Mouse (Mus musculus): ENCODE data around the gene Bad. TPM values are rescaled to one million over a fixed set of nuclear protein-coding genes. Genes with fewer than 3 reads are reported as not detected.

Bad gene
- total and polyA plus RNA-seq, 2 experiments: 26.2 to 40.3 TPM

DNA sequence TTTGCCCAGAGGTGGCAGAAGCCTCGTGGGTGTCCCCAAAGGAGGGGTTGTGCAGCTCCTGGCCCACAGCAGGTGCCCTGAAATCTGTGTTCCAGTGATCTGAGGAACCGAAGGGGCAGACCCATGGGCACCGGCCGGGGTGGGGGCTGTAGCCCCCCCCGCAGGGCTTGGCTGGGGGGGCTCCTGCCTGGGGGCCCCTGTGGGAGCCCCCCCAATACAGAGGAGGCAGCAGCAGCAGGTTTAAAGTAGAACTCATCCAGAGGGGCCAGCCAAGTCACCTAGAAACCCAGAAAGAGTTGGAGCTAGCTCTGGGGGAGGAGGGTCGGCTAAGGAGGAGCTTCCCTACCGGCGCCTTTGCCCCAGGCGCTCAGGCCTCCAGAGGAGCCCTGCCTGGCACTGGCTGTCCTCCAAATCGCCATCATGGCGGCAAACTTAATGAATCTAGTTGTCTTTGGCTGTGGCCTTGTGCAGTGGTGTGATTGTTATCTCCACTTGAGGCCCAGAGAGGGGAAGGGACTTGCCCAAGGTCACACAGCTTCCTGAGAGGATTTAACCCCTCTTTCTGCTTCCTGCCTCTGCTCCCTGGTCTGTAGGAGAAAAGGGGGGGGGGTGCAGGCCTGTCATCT is 28.9 kb downstream of the Bad start:
- Histone ChIP-seq H3K27ac (replicated peaks; ENCODE audit: insufficient read depth, low read depth, low read length) (no peak overlapping the region), H3K27me3 (ENCODE audit: control insufficient read depth, insufficient read depth, low read length) (no peaks in the 10 kb centered on the region), H3K9ac (ENCODE audit: low read depth, low read length) (no peak overlapping the region), H3K79me2 (ENCODE audit: control insufficient read depth, insufficient read depth, low read length) (peaks cover 4% of the 10 kb centered on the region; the same call in 1 of the 2 replicates), H3K4me1 (ENCODE audit: control insufficient read depth, insufficient read depth, low read length) (peaks cover 7% of the 10 kb centered on the region), H3K4me3 (ENCODE audit: insufficient read depth, low read depth, low read length) (no peak overlapping the region), H3K36me3 (ENCODE audit: control insufficient read depth, insufficient read depth, low read length) (no peaks in the 10 kb centered on the region)
- TF ChIP-seq POLR2A (IDR thresholded peaks at IDR 0.05; ENCODE audit: extremely low read depth, insufficient read depth, low read length) (no peak), CTCF (IDR thresholded peaks at IDR 0.05; ENCODE audit: low read depth, low read length) (no peak)
- DNase-seq (ENCODE audit: extremely low read depth, low read depth, low spot score): no peak
- WGBS: 46% methylated on average over 11 of the region's 11 CpGs

DNA sequence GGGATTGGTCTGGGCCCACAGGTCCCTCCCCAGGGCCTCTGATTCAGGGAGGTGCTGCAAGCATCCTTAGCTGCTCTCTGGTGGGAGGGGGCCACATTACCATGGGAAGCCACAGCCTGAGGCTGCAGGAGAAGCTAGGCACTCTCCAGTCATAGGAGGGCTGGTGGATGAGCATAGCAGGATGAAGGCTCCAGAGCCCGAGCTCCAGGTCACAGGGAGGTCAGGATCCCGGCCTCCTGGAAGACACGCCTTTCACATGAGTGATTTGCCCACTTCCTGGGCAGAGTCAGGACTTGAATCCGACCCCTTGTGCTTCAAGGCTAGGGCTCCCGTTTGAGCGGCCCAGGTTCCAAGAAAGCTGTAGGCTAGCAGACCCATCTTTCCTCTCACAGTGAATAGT is 30.0 kb downstream of the Bad start:
- WGBS: 74% methylated on average over 6 of the region's 6 CpGs
- no peak for DNase-seq (ENCODE audit: extremely low read depth, low read depth, low spot score)
- Histone ChIP-seq H3K79me2 (ENCODE audit: control insufficient read depth, insufficient read depth, low read length) (peaks cover 8% of the 10 kb centered on the region; the same call in 1 of the 2 replicates), H3K4me1 (ENCODE audit: control insufficient read depth, insufficient read depth, low read length) (peaks cover 12% of the 10 kb centered on the region), H3K9ac (ENCODE audit: low read depth, low read length) (no peak overlapping the region), H3K27me3 (ENCODE audit: control insufficient read depth, insufficient read depth, low read length) (no peaks in the 10 kb centered on the region), H3K36me3 (ENCODE audit: control insufficient read depth, insufficient read depth, low read length) (no peaks in the 10 kb centered on the region), H3K4me3 (ENCODE audit: insufficient read depth, low read depth, low read length) (no peak overlapping the region), H3K27ac (replicated peaks; ENCODE audit: insufficient read depth, low read depth, low read length) (no peak overlapping the region)
- no peak for TF ChIP-seq POLR2A (IDR thresholded peaks at IDR 0.05; ENCODE audit: extremely low read depth, insufficient read depth, low read length)
- no peak for TF ChIP-seq CTCF (IDR thresholded peaks at IDR 0.05; ENCODE audit: low read depth, low read length)

DNA sequence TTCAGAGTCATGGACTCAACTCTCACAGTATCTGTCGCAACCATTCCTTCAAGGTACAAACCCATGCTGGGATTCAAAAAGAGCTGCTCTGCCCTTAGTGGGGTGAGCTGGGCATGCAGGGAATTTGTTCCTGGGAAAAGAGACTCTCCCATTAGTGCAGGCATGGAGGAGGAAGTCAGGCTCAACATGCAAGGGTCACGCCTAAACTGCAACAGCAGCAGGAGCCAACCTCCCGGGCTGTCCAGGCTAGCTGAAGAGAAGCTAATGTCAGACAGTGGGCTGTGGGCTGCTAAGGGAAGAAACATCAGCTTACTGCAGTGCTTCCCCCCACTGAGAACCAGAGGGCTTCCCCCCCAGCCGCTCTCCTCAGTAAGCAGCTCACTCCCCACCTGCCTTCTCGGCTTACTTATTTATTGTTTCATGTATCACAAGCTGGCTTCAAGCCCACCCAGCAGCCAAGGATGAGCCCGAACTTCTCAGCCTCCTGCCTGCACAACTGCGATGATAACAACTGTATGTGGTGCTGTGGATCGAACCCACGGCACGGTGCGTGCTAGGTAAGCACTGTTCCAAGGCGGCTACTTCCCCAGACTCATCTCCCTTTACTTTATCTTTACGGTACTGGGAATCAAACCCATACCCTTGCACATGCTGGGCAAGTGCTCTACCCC is 30.7 kb downstream of the Bad start:
- no peak overlapping the region for H3K27ac ChIP-seq (replicated peaks; ENCODE audit: insufficient read depth, low read depth, low read length)
- H3K9ac ChIP-seq (ENCODE audit: low read depth, low read length): no peak overlapping the region
- TF ChIP-seq POLR2A (IDR thresholded peaks at IDR 0.05; ENCODE audit: extremely low read depth, insufficient read depth, low read length): no peak
- no peak for TF ChIP-seq CTCF (IDR thresholded peaks at IDR 0.05; ENCODE audit: low read depth, low read length)
- peaks cover 8% of the 10 kb centered on the region; the same call in 1 of the 2 replicates for H3K79me2 ChIP-seq (ENCODE audit: control insufficient read depth, insufficient read depth, low read length)
- DNase-seq (ENCODE audit: extremely low read depth, low read depth, low spot score): no peak
- peaks cover 2% of the 10 kb centered on the region; the same call in 1 of the 2 replicates for H3K36me3 ChIP-seq (ENCODE audit: control insufficient read depth, insufficient read depth, low read length)
- H3K4me3 ChIP-seq (ENCODE audit: insufficient read depth, low read depth, low read length): no peak overlapping the region
- no peaks in the 10 kb centered on the region for H3K27me3 ChIP-seq (ENCODE audit: control insufficient read depth, insufficient read depth, low read length)
- H3K4me1 ChIP-seq (ENCODE audit: control insufficient read depth, insufficient read depth, low read length): peaks cover 14% of the 10 kb centered on the region
- 92% methylated on average over 13 of the region's 13 CpGs for WGBS

DNA sequence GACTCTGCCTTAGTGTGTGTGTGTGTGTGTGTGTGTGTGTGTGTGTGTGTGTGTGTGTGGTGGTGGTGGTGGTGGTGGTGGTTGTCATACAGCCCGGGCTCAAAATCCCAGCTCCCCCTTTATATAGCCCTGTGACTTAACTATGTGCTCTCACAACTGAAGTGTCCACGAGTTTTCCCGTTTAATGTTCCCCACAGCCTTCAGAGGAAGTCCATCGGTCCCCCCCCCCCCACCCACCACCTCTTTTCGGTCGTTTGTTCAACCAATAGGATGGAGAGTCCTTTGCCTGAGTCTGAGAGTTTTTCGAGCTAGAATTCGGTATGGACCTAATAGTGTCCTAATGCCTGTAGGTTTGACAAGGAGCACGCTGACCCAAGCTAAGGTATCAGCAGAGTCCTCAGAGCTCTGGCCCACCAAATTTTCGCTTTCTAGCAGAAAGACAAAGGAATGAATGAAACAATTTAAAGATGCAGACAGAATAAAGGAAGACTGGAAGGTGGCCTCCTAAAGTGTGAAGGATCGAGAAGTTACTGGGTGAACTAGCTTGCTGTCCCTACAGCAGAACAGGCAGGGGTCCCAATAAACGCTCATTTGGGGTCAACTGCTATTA is 32.0 kb downstream of the Bad start:
- Histone ChIP-seq H3K79me2 (ENCODE audit: control insufficient read depth, insufficient read depth, low read length) (peaks cover 12% of the 10 kb centered on the region; the same call in 1 of the 2 replicates), H3K4me3 (ENCODE audit: insufficient read depth, low read depth, low read length) (no peak overlapping the region), H3K4me1 (ENCODE audit: control insufficient read depth, insufficient read depth, low read length) (peaks cover 20% of the 10 kb centered on the region), H3K9ac (ENCODE audit: low read depth, low read length) (no peak overlapping the region), H3K36me3 (ENCODE audit: control insufficient read depth, insufficient read depth, low read length) (peaks cover 3% of the 10 kb centered on the region; the same call in 1 of the 2 replicates), H3K27ac (replicated peaks; ENCODE audit: insufficient read depth, low read depth, low read length) (no peak overlapping the region), H3K27me3 (ENCODE audit: control insufficient read depth, insufficient read depth, low read length) (no peaks in the 10 kb centered on the region)
- DNase-seq (ENCODE audit: extremely low read depth, low read depth, low spot score): no peak
- TF ChIP-seq POLR2A (IDR thresholded peaks at IDR 0.05; ENCODE audit: extremely low read depth, insufficient read depth, low read length): no peak
- TF ChIP-seq CTCF (IDR thresholded peaks at IDR 0.05; ENCODE audit: low read depth, low read length): no peak
- 47% methylated on average over 12 of the region's 12 CpGs for WGBS

DNA sequence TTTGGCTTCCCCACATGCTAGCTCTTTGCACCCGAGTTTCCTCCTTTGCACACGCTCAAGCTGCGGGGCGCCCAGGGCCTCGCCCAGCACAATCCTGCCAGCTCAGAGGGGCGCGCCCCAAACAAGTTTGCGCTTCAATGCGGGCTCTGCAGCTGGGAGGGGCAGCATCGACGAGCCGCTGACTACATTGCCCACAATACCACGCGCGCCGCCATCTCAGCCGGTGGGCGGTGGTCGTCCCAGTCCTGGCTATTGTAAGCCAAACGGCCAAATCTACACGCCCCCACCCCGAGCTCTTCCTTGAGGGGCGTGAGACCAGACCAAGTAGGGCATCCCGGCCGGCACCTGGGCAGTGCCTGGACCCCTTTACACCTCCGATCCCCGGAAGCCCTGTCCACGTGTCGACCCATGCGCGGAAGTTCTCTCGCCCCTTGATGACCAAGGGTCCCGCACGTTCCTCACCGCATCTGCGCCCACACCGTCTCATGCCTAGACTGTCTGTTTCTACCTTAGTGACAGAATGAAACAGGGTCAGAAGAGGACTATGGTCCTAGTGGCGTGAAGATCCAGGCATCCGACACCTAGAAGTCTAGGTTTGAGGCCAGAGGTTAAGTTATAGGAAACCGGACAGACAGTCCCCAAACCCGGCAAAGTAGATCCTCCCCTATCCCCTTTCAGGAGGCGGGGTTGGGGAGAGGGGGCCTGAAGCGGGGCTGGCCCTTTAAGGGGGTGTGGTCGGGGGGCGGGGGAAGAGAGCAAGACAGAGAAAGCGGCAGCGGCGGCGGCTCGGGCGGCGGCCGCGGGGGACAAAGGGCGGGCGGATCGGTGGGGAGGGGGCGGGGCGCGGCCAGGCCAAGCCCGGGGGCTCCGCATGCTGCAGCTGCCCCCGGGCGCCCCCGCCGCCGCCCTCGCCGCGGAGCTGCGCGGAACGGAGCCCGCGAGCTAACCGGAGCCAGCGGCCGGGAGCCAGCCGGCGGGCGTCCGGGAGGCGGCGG is 32.8 kb downstream of the Bad start, which contains the start of gene Ppp1r14b:
Gene Ppp1r14b (plus strand): TSS at position 758 of the 995 bp plus-strand sequence.
- Histone ChIP-seq H3K4me1 (ENCODE audit: control insufficient read depth, insufficient read depth, low read length) (peaks cover 23% of the 10 kb centered on the region), H3K4me3 (ENCODE audit: insufficient read depth, low read depth, low read length) (peak within 1 kb of the TSS; percentile 76), H3K79me2 (ENCODE audit: control insufficient read depth, insufficient read depth, low read length) (peaks cover 8% of the 10 kb centered on the region; the same call in 1 of the 2 replicates), H3K27me3 (ENCODE audit: control insufficient read depth, insufficient read depth, low read length) (no peaks in the 10 kb centered on the region), H3K9ac (ENCODE audit: low read depth, low read length) (peak within 1 kb of the TSS; percentile 73), H3K36me3 (ENCODE audit: control insufficient read depth, insufficient read depth, low read length) (peaks cover 3% of the 10 kb centered on the region; the same call in 1 of the 2 replicates), H3K27ac (replicated peaks; ENCODE audit: insufficient read depth, low read depth, low read length) (peak within 1 kb of the TSS; percentile 68)
- TF ChIP-seq POLR2A (IDR thresholded peaks at IDR 0.05; ENCODE audit: extremely low read depth, insufficient read depth, low read length): no peak
- no peak for TF ChIP-seq CTCF (IDR thresholded peaks at IDR 0.05; ENCODE audit: low read depth, low read length)
- peak; percentile 58 for DNase-seq (ENCODE audit: extremely low read depth, low read depth, low spot score)
- 2% methylated on average over 75 of the region's 84 CpGs for WGBS
